Mouse (Mus musculus): ENCODE data around the gene Aimp1. TPM values are rescaled to one million over a fixed set of nuclear protein-coding genes. Genes with fewer than 3 reads are reported as not detected.

The Aimp1 gene
- total and polyA plus RNA-seq, 3 experiments = 18.8 to 57.7 (median 45.7) TPM

GRCm38 (mm10) chr3:132650191-132650590, 34.0 kb downstream of the Aimp1 start:
- Histone ChIP-seq H3K4me3 (no peak overlapping the region), H3K4me1 (ENCODE audit: control insufficient read depth, insufficient read depth, low read length) (no peaks in the 10 kb centered on the region), H3K27ac (no peak overlapping the region), H3K79me2 (replicated peaks; ENCODE audit: control insufficient read depth, insufficient read depth, low read length) (no peaks in the 10 kb centered on the region), H3K36me3 (ENCODE audit: control insufficient read depth, insufficient read depth, low read length) (no peaks in the 10 kb centered on the region), H3K27me3 (ENCODE audit: control insufficient read depth, insufficient read depth, low read length) (no peaks in the 10 kb centered on the region), H3K9ac (ENCODE audit: low read depth, low read length) (no peak overlapping the region)
- intact Hi-C loops (cut with DNase I) = no loop called here
- DNase-seq = no peak
- 68% methylated on average over 5 of the region's 5 CpGs for WGBS
- no peak for TF ChIP-seq CTCF (IDR thresholded peaks at IDR 0.05)

- intact Hi-C loops (cut with DNase I) = no loop called here
- no peak for TF ChIP-seq POLR2A (IDR thresholded peaks at IDR 0.05; ENCODE audit: insufficient read depth, low read depth, low read length)
- TF ChIP-seq CTCF (IDR thresholded peaks at IDR 0.05) = no peak
- no peak for TF ChIP-seq EP300 (IDR thresholded peaks at IDR 0.05; ENCODE audit: insufficient read depth, low read depth, low read length)
- Histone ChIP-seq H3K27me3 (ENCODE audit: control insufficient read depth, insufficient read depth, low read length) (no peaks in the 10 kb centered on the region), H3K27ac (no peak overlapping the region), H3K4me1 (ENCODE audit: control insufficient read depth, insufficient read depth, low read length) (no peaks in the 10 kb centered on the region), H3K79me2 (replicated peaks; ENCODE audit: control insufficient read depth, insufficient read depth, low read length) (no peaks in the 10 kb centered on the region), H3K4me3 (no peak overlapping the region), H3K9ac (ENCODE audit: low read depth, low read length) (no peak overlapping the region), H3K36me3 (ENCODE audit: control insufficient read depth, insufficient read depth, low read length) (no peaks in the 10 kb centered on the region)
- 58% methylated on average over 7 of the region's 7 CpGs for WGBS
- DNase-seq = no peak
These were observed 34.8 kb downstream of the Aimp1 start for GRCm38 (mm10) chr3:132649368-132649767.

- H3K27me3 ChIP-seq (ENCODE audit: control insufficient read depth, insufficient read depth, low read length) = no peaks in the 10 kb centered on the region
- 7% methylated on average over 1 of the region's 1 CpGs for WGBS
- H3K79me2 ChIP-seq (replicated peaks; ENCODE audit: control insufficient read depth, insufficient read depth, low read length) = no peaks in the 10 kb centered on the region
- no peaks in the 10 kb centered on the region for H3K36me3 ChIP-seq (ENCODE audit: control insufficient read depth, insufficient read depth, low read length)
- H3K4me1 ChIP-seq (ENCODE audit: control insufficient read depth, insufficient read depth, low read length) = no peaks in the 10 kb centered on the region
- no peak for DNase-seq
- intact Hi-C loops (cut with DNase I) = no loop called here
- H3K27ac ChIP-seq = no peak overlapping the region
- H3K9ac ChIP-seq (ENCODE audit: low read depth, low read length) = no peak overlapping the region
- TF ChIP-seq EP300 (IDR thresholded peaks at IDR 0.05; ENCODE audit: insufficient read depth, low read depth, low read length) (no peak), CTCF (IDR thresholded peaks at IDR 0.05) (no peak), POLR2A (IDR thresholded peaks at IDR 0.05; ENCODE audit: insufficient read depth, low read depth, low read length) (no peak)
- H3K4me3 ChIP-seq = no peak overlapping the region
These were observed 37.4 kb downstream of the Aimp1 start for GRCm38 (mm10) chr3:132646814-132647213.

DNA sequence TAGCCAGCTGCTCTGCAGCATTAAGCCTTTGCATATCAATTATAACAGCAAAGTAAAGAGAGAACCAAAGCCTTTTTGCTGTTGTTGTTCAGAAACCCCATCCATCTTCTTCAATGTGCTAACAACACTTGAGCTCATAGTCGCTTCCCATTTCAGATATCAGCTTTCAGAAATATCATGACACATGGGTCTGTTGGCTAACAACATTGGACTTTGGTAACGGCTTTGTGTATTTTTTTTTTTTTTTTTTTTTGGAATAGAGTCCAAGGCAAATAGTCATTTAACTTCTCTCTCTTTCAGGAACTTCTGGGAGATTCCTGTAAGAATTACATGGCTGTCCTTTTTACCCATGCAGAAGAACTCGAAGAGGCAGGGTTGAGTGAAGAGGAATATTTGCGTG, 40.1 kb downstream of the Aimp1 start:
- DNase-seq = no peak

GRCm38 (mm10) chr3:132637080-132637479, 47.1 kb downstream of the Aimp1 start:
- no peak for DNase-seq
- no peaks in the 10 kb centered on the region for H3K36me3 ChIP-seq (ENCODE audit: control insufficient read depth, insufficient read depth, low read length)
- intact Hi-C loops (cut with DNase I) = no loop called here
- 63% methylated on average over 3 of the region's 3 CpGs for WGBS
- H3K27me3 ChIP-seq (ENCODE audit: control insufficient read depth, insufficient read depth, low read length) = no peaks in the 10 kb centered on the region
- H3K27ac ChIP-seq = no peak overlapping the region
- TF ChIP-seq EP300 (IDR thresholded peaks at IDR 0.05; ENCODE audit: insufficient read depth, low read depth, low read length) (no peak), CTCF (IDR thresholded peaks at IDR 0.05) (no peak), POLR2A (IDR thresholded peaks at IDR 0.05; ENCODE audit: insufficient read depth, low read depth, low read length) (no peak)
- no peaks in the 10 kb centered on the region for H3K4me1 ChIP-seq (ENCODE audit: control insufficient read depth, insufficient read depth, low read length)
- no peaks in the 10 kb centered on the region for H3K79me2 ChIP-seq (replicated peaks; ENCODE audit: control insufficient read depth, insufficient read depth, low read length)
- H3K9ac ChIP-seq (ENCODE audit: low read depth, low read length) = no peak overlapping the region
- H3K4me3 ChIP-seq = no peak overlapping the region

More for the DNA sequence above, 40.1 kb downstream of the Aimp1 start:
- Histone ChIP-seq H3K9ac (ENCODE audit: low read depth, low read length) (no peak overlapping the region), H3K79me2 (replicated peaks; ENCODE audit: control insufficient read depth, insufficient read depth, low read length) (no peaks in the 10 kb centered on the region), H3K4me1 (ENCODE audit: control insufficient read depth, insufficient read depth, low read length) (no peaks in the 10 kb centered on the region), H3K36me3 (ENCODE audit: control insufficient read depth, insufficient read depth, low read length) (no peaks in the 10 kb centered on the region), H3K27me3 (ENCODE audit: control insufficient read depth, insufficient read depth, low read length) (no peaks in the 10 kb centered on the region), H3K27ac (no peak overlapping the region), H3K4me3 (no peak overlapping the region)
- WGBS = 68% methylated on average over 4 of the region's 4 CpGs
- no peak for TF ChIP-seq POLR2A (IDR thresholded peaks at IDR 0.05; ENCODE audit: insufficient read depth, low read depth, low read length)
- no peak for TF ChIP-seq EP300 (IDR thresholded peaks at IDR 0.05; ENCODE audit: insufficient read depth, low read depth, low read length)
- TF ChIP-seq CTCF (IDR thresholded peaks at IDR 0.05) = no peak
- intact Hi-C loops (cut with DNase I) = no loop called here

DNA sequence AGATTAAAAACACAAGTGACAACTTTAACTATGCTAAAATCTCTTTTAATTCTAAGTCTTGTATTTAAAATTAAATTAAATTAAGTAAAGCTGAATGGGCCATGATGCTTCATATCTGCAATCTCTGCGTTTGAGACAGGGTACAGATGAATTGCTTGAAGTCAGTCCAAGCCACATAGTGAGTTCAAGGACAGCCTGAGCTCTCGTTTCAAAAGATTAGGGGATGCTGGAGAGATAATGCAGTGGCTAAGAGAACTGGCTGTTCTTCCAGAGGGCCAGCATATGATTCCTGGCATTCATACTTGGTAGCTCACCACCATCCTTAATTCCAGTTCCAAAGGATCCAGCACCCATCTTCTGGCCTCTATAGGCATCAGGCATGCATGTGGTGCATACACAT, 50.9 kb downstream of the Aimp1 start:
- Histone ChIP-seq H3K27ac (no peak overlapping the region), H3K27me3 (ENCODE audit: control insufficient read depth, insufficient read depth, low read length) (no peaks in the 10 kb centered on the region), H3K9ac (ENCODE audit: low read depth, low read length) (no peak overlapping the region), H3K79me2 (replicated peaks; ENCODE audit: control insufficient read depth, insufficient read depth, low read length) (no peaks in the 10 kb centered on the region), H3K4me3 (no peak overlapping the region), H3K4me1 (ENCODE audit: control insufficient read depth, insufficient read depth, low read length) (no peaks in the 10 kb centered on the region), H3K36me3 (ENCODE audit: control insufficient read depth, insufficient read depth, low read length) (no peaks in the 10 kb centered on the region)
- intact Hi-C loops (cut with DNase I) = no loop called here
- WGBS = 40% methylated on average over 2 of the region's 2 CpGs
- DNase-seq = no peak
- TF ChIP-seq EP300 (IDR thresholded peaks at IDR 0.05; ENCODE audit: insufficient read depth, low read depth, low read length) = no peak
- TF ChIP-seq POLR2A (IDR thresholded peaks at IDR 0.05; ENCODE audit: insufficient read depth, low read depth, low read length) = no peak

All from heart, adult 2 months (tissue).